Mouse (Mus musculus) limb, embryonic 14.5 days (tissue): ENCODE data around the gene Cnnm4. TPM values are rescaled to one million over a fixed set of nuclear protein-coding genes. Genes with fewer than 3 reads are reported as not detected.

Experiments used
- ATAC-seq: fragments of 200-750 bp; cut with Nextera tagmentation; 2 replicates; pipeline ENCODE4 v1.8.0; 2017; ENCODE audit warnings: low read depth, moderate number of reproducible peaks, moderate TSS enrichment; ENCODE audit not compliant: low FRiP score
- DNase-seq: peaks from one replicate; pipeline ENCODE4 v3.0.0-alpha.2; 2015; ENCODE audit warnings: low spot score
- H3K27ac ChIP-seq: fragments of 300-500 bp; sonication (generic); replicated peaks from 2 replicates; pipeline ENCODE4 v1.5.1; 2014; ENCODE audit warnings: low read depth, mild to moderate bottlenecking, low read length, moderate library complexity, mixed read lengths
- H3K27me3 ChIP-seq: fragments of 300-500 bp; sonication (generic); 2 replicates; pipeline ENCODE4 v1.6.1; 2014; ENCODE audit warnings: low read length, mixed read lengths; ENCODE audit not compliant: control insufficient read depth, insufficient read depth
- H3K36me3 ChIP-seq: fragments of 300-500 bp; sonication (generic); 2 replicates; pipeline ENCODE4 v1.6.1; 2014; ENCODE audit warnings: mild to moderate bottlenecking, low read length, moderate library complexity, mixed read lengths; ENCODE audit not compliant: control insufficient read depth, insufficient read depth
- H3K4me1 ChIP-seq: fragments of 300-500 bp; sonication (generic); 2 replicates; pipeline ENCODE4 v1.6.1; 2014; ENCODE audit warnings: antibody characterized with exemption, low read length, mixed read lengths; ENCODE audit not compliant: control insufficient read depth, insufficient read depth
- H3K4me2 ChIP-seq: fragments of 300-500 bp; sonication (generic); replicated peaks from 2 replicates; pipeline ENCODE4 v1.6.1; 2014; ENCODE audit warnings: low read depth, mild to moderate bottlenecking, low read length, moderate library complexity; ENCODE audit not compliant: severe bottlenecking
- H3K4me3 ChIP-seq: fragments of 300-500 bp; sonication (generic); replicated peaks from 2 replicates; pipeline ENCODE4 v1.5.1; 2014; ENCODE audit warnings: low read length
- H3K9ac ChIP-seq: fragments of 300-500 bp; sonication (generic); 2 replicates; pipeline ENCODE4 v1.6.1; 2014; ENCODE audit warnings: mild to moderate bottlenecking, low read depth, low read length, moderate library complexity; ENCODE audit not compliant: severe bottlenecking
- H3K9me3 ChIP-seq: fragments of 300-500 bp; sonication (generic); 2 replicates; pipeline ENCODE4 v1.6.1; 2016; ENCODE audit warnings: low read length; ENCODE audit not compliant: control insufficient read depth
- POLR2A ChIP-seq: fragments of 200-500 bp; IDR thresholded peaks from 2 replicates; pipeline ENCODE4 v1.8.0; 2012; ENCODE audit warnings: inconsistent platforms, mild to moderate bottlenecking, moderate library complexity, borderline replicate concordance; ENCODE audit not compliant: insufficient read depth, insufficient read length; ENCODE audit errors: extremely low read depth
- WGBS: fragments of 180-500 bp; shearing (Covaris S2); extraction: QIAGEN DNeasy Blood & Tissue Kit; methylation state at CpG from one replicate; pipeline ENCODE4 v1.1.7; 2014; 5-methylcytosine and 5-hydroxymethylcytosine counted together
- polyA plus RNA-seq, 2 experiments: library from polyadenylated mRNA; depleted of rRNA in 1 of 2; stranded (reverse) in 1 of 2; unstranded in 1 of 2; fragments of >200 nt; fragmentation: Nextera tagmentation in 1 of 2; extraction: Ambion mirVana in 1 of 2; gene quantifications; 2 replicates each; pipeline versions ENCODE4 v1.2.1 to v1.2.3; 2012 to 2014

The Cnnm4 gene
- polyA plus RNA-seq, 2 experiments = 7.3 to 13.1 TPM

DNA sequence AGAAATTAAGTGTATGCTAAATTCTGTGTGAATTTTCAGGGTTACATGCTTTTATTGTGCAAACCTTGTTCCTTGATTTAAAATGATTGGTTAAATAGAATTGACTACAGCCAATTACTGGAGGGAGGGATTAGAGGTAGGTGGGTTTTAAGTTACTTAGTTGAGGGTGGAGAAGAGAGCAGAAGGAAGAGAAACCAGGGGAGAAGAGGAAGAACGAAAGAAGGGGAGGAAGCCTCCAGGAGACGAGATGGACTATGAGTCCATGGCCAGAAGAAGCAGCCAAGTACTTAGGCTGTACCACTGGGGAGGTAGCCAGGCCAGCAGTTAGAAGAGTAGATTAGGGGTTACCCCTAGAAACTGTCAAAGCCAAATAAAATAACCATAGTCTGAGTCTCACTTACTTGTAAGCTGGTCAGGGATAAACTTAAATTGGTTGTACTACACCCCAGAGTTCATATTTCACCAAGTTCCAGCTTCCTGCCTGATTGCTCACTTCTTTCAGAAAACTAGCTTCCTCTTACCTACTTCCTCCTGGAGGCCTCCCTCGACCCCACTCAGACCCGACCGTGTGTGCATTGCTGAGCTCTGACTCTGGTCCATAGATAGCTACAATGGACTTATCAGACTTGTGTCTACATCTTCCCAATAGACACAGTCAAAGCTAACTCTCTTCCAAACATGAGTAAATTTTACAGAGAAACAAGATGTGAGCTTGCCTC lies 25.2 kb upstream of the Cnnm4 start:
- DNase-seq = no peak
- Histone ChIP-seq H3K9me3 (no peaks in the 10 kb centered on the region), H3K27me3 (no peaks in the 10 kb centered on the region), H3K36me3 (peaks cover 12% of the 10 kb centered on the region; the same call in 1 of the 2 replicates), H3K4me2 (no peak overlapping the region), H3K27ac (no peak overlapping the region), H3K9ac (no peak overlapping the region), H3K4me1 (peaks cover 3% of the 10 kb centered on the region; the same call in 1 of the 2 replicates), H3K4me3 (no peak overlapping the region)
- TF ChIP-seq POLR2A = no peak
- ATAC-seq = no peak
- WGBS = 85% methylated on average over 5 of the region's 5 CpGs

DNA sequence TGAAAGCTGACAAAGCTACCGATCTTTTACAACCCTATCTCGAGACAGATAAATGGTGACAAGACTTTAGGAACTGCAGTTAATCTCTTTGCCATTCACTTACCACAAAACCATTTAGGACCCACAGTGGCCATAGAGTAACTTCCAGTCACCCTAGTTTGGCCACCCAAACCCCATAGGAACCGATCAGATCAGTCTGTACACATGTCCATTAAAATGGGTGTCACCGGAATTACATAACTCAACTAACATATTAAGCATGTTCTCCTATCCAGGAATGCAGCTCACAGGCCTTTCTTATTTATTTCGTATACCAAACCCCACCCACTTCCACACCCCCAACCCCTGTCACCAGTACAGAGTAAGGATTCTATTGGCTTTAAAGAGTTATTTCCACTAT lies 24.6 kb upstream of the Cnnm4 start:
- Histone ChIP-seq H3K4me3 (no peak overlapping the region), H3K4me1 (peaks cover 3% of the 10 kb centered on the region; the same call in 1 of the 2 replicates), H3K9ac (no peak overlapping the region), H3K4me2 (no peak overlapping the region), H3K36me3 (peaks cover 8% of the 10 kb centered on the region; the same call in 1 of the 2 replicates), H3K27me3 (no peaks in the 10 kb centered on the region), H3K27ac (no peak overlapping the region), H3K9me3 (no peaks in the 10 kb centered on the region)
- TF ChIP-seq POLR2A = no peak
- WGBS = 82% methylated on average over 5 of the region's 5 CpGs
- ATAC-seq (no peak), DNase-seq (no peak)

DNA sequence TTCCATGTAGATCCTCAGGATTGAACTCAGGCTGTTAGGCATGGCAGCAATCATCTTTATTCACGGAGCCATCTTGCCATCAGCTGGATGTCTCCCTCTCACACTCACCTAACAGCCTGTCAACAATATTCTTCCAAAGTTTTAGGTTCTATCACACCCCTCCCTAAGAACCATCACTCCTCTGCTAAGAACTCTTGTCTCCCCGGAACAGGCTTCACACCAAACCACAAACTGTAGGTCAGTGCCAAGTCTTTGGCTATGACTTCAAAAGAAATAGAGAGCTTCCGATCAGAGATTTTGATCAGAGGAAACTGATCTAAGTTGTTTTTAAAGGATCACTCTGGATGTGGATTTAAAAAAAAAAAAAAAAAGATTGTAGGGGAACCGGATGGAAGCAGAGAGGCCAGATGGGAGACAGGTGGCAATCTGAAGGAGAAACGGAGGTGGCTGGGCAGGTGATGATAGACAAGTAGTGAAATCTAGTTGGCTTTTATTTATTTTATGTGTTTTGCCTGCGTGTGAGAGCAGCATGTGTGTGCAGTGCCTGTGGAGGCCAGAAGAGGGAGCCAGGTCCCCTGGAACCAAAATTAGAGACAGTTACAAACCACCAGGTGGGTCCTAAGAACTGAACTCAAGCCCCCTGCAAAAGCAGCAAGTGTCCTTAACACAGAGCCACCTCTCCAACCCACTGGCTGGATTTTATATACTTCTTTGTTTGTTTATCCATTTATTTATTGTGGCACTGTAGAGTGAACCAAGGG lies 17.2 kb upstream of the Cnnm4 start:
- Histone ChIP-seq H3K4me1 (0 out of 2 replicates have a peak, but pooled peaks cover 2% of the 10 kb centered on the region), H3K27ac (no peak overlapping the region), H3K4me2 (no peak overlapping the region), H3K4me3 (no peak overlapping the region), H3K9me3 (no peaks in the 10 kb centered on the region), H3K27me3 (no peaks in the 10 kb centered on the region), H3K36me3 (no peaks in the 10 kb centered on the region), H3K9ac (no peak overlapping the region)
- no peak for ATAC-seq
- WGBS = 82% methylated on average over 6 of the region's 6 CpGs
- TF ChIP-seq POLR2A = no peak
- DNase-seq = no peak

DNA sequence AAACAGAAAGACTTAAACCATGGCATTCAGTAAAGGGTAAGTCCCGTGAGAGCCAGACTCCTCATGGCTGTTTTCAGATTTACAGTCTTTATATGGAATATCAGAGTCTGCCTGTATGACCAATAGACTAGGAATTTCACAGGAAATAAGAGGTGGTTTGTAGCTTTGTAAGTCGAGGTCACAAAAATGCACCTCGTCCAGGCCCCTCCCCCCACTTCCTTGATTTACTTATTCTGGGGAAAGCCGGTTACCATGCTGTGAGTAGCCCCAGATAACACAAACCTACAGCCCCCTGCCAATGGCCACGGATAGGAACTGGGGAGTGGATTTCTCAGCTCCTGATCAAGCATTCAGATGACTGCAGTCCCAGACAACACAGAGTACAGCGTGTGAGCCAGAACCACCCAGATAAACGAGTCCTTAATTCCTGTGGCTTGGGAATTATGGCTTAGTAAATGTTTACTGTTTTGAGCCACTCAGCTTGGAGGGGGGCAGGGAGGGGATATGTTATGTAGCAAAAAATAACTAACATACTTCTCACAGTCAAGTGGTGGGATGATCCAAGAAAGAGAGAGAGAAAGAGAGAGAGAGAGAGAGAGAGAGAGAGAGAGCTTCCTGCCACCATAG lies 13.9 kb upstream of the Cnnm4 start:
- H3K4me2 ChIP-seq = no peak overlapping the region
- H3K27me3 ChIP-seq = no peaks in the 10 kb centered on the region
- 26% methylated on average over 7 of the region's 7 CpGs for WGBS
- 0 out of 2 replicates have a peak, but pooled peaks cover 2% of the 10 kb centered on the region for H3K4me1 ChIP-seq
- H3K4me3 ChIP-seq = no peak overlapping the region
- no peak overlapping the region for H3K27ac ChIP-seq
- TF ChIP-seq POLR2A = no peak
- H3K9ac ChIP-seq = no peak overlapping the region
- ATAC-seq (no peak), DNase-seq (no peak)
- no peaks in the 10 kb centered on the region for H3K36me3 ChIP-seq
- H3K9me3 ChIP-seq = no peaks in the 10 kb centered on the region

DNA sequence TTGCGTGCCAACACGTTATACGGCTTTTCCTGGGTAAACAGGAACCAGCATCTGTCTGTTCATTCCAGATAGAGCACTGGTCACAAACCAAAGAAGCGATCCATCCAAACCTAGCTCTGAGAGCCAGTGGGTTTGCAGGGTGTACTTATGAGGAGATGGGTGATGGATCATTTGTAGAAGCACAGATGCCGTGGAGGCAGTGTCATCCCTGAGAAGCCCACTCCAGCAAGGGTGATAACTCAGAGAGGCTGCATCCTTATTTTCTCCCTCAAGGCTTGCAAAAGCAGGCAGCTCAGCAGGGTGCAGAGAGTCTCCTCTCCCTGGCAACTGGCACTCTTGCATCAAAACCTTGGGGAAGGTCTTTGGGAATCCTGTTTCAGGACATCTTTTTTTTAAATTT lies 13.3 kb upstream of the Cnnm4 start:
- no peak overlapping the region for H3K9ac ChIP-seq
- no peak for TF ChIP-seq POLR2A
- no peak overlapping the region for H3K4me2 ChIP-seq
- no peaks in the 10 kb centered on the region for H3K36me3 ChIP-seq
- H3K4me1 ChIP-seq = 0 out of 2 replicates have a peak, but pooled peaks cover 2% of the 10 kb centered on the region
- no peak for ATAC-seq
- 84% methylated on average over 5 of the region's 5 CpGs for WGBS
- no peak overlapping the region for H3K27ac ChIP-seq
- DNase-seq = no peak
- no peak overlapping the region for H3K4me3 ChIP-seq
- no peaks in the 10 kb centered on the region for H3K9me3 ChIP-seq
- H3K27me3 ChIP-seq = no peaks in the 10 kb centered on the region
